Mouse (Mus musculus) gonadal fat pad, adult 2 months (tissue): ENCODE measurements at regions not wholly inside any gene's neighbourhood (a gene's known extent, or its start where the extent isn't known, plus 50 kb on each side); places are given as distances from the start of the nearest gene placed in this dataset.
"Not testable (repeated sequence)": the region's sequence is repeated elsewhere in the genome, so short reads cannot be mapped to it uniquely, and the experiment has no call there.

ENCODE experiments used
- DNase-seq: peaks from one replicate; pipeline ENCODE4 v3.0.0-alpha.2; 2012; ENCODE audit warnings: low read depth

GRCm38 (mm10) chr16:8914183-8914582 is 84.3 kb downstream of the 1810013L24Rik start:
- DNase-seq, result not testable (repeated sequence)

- no peak for DNase-seq
Measured at GRCm38 (mm10) chr16:8916091-8916490, 86.2 kb downstream of the 1810013L24Rik start.

GRCm38 (mm10) chr16:8918741-8919535 is 89.0 kb downstream of the 1810013L24Rik start:
- no peak for DNase-seq

- no peak for DNase-seq
Measured at GRCm38 (mm10) chr16:8924732-8925131, 94.8 kb downstream of the 1810013L24Rik start.

- no peak for DNase-seq
Measured at GRCm38 (mm10) chr16:8931961-8932360, 102.1 kb downstream of the 1810013L24Rik start.

- DNase-seq, result no peak
Measured at GRCm38 (mm10) chr16:8933121-8933520, 103.2 kb downstream of the 1810013L24Rik start.

- DNase-seq, result no peak
Measured at GRCm38 (mm10) chr16:8936446-8936845, 106.5 kb downstream of the 1810013L24Rik start.

- DNase-seq, result no peak
Measured at GRCm38 (mm10) chr16:8938516-8938915, 108.6 kb downstream of the 1810013L24Rik start.

- no peak for DNase-seq
Measured at GRCm38 (mm10) chr16:8939136-8939535, 109.2 kb downstream of the 1810013L24Rik start.

- no peak for DNase-seq
Measured at GRCm38 (mm10) chr16:8944412-8945102, 114.7 kb downstream of the 1810013L24Rik start.

- no peak for DNase-seq
Measured at GRCm38 (mm10) chr16:8947846-8948245, 117.9 kb downstream of the 1810013L24Rik start.

GRCm38 (mm10) chr16:8951156-8951899 is 121.4 kb downstream of the 1810013L24Rik start:
- DNase-seq, result no peak

GRCm38 (mm10) chr16:8961739-8962138 is 131.8 kb downstream of the 1810013L24Rik start:
- DNase-seq, result no peak

- DNase-seq, result no peak
Measured at GRCm38 (mm10) chr16:8993521-8994250, 163.8 kb downstream of the 1810013L24Rik start.

- no peak for DNase-seq
Measured at GRCm38 (mm10) chr16:8994521-8994920, 164.6 kb downstream of the 1810013L24Rik start.

- no peak for DNase-seq
Measured at GRCm38 (mm10) chr16:8997250-8997649, 167.3 kb downstream of the 1810013L24Rik start.

GRCm38 (mm10) chr16:9004012-9004411 is 174.1 kb downstream of the 1810013L24Rik start:
- no peak for DNase-seq

GRCm38 (mm10) chr16:9005933-9006332 is 176.0 kb downstream of the 1810013L24Rik start:
- DNase-seq, result no peak

- no peak for DNase-seq
Measured at GRCm38 (mm10) chr16:9009361-9010083, 179.6 kb downstream of the 1810013L24Rik start.

GRCm38 (mm10) chr16:9011077-9011476 is 181.2 kb downstream of the 1810013L24Rik start:
- DNase-seq, result no peak

- DNase-seq, result no peak
Measured at GRCm38 (mm10) chr16:9011691-9012090, 181.8 kb downstream of the 1810013L24Rik start.
